Mouse (Mus musculus): ENCODE results near the gene Luzp1. TPM values are rescaled to one million over a fixed set of nuclear protein-coding genes. Genes with fewer than 3 reads are reported as not detected.

The Luzp1 gene
- total RNA-seq, 2 experiments from 2014 or later = 10.8 to 16.0 TPM

GRCm38 (mm10) chr4:136468553-136469327 is 821 bp upstream of the Luzp1 start:
- intact Hi-C loops (cut with DNase I) = no loop called here
- DNase-seq = no peak
- peak overlapping the region; percentile 95 for H3K27ac ChIP-seq
- no peak for TF ChIP-seq CTCF (IDR thresholded peaks at IDR 0.05)
- peak overlapping the region; percentile 90 for H3K4me3 ChIP-seq

GRCm38 (mm10) chr4:136469941-136470346 is 383 bp downstream of the Luzp1 start:
- Histone ChIP-seq H3K27ac (peak overlapping the region; percentile 95), H3K4me3 (peak overlapping the region; percentile 90)
- intact Hi-C loops (cut with DNase I) = loop anchor here (2.0 to 5.0 kb wide), 2 partner anchors 19 to 42 kb away; no protein-coding TSS in a partner anchor
- TF ChIP-seq CTCF (IDR thresholded peaks at IDR 0.05) = no peak
- DNase-seq = no peak

- peak; percentile 67 for DNase-seq
- TF ChIP-seq CTCF (IDR thresholded peaks at IDR 0.05) = no peak
- peak overlapping the region; percentile 90 for H3K4me3 ChIP-seq
- intact Hi-C loops (cut with DNase I) = loop anchor here (2.0 to 5.0 kb wide), 2 partner anchors 18 to 42 kb away; no protein-coding TSS in a partner anchor
- peak overlapping the region; percentile 95 for H3K27ac ChIP-seq
Measured at GRCm38 (mm10) chr4:136470347-136471071, 948 bp downstream of the Luzp1 start.

GRCm38 (mm10) chr4:136476692-136477091 is 7.1 kb downstream of the Luzp1 start:
- TF ChIP-seq CTCF (IDR thresholded peaks at IDR 0.05) = no peak
- DNase-seq = no peak
- Histone ChIP-seq H3K4me3 (no peak overlapping the region), H3K27ac (no peak overlapping the region)
- intact Hi-C loops (cut with DNase I) = no loop called here

- Histone ChIP-seq H3K27ac (0 out of 2 replicates have a peak overlapping the region, but pooled peaks have one; percentile 24), H3K4me3 (no peak overlapping the region)
- intact Hi-C loops (cut with DNase I) = no loop called here
- no peak for TF ChIP-seq CTCF (IDR thresholded peaks at IDR 0.05)
- DNase-seq = no peak
Measured at GRCm38 (mm10) chr4:136486549-136486948, 17.0 kb downstream of the Luzp1 start.

- no peak for TF ChIP-seq CTCF (IDR thresholded peaks at IDR 0.05)
- Histone ChIP-seq H3K4me3 (no peak overlapping the region), H3K27ac (no peak overlapping the region)
- no peak for DNase-seq
- intact Hi-C loops (cut with DNase I) = no loop called here
Measured at GRCm38 (mm10) chr4:136495993-136496392, 26.4 kb downstream of the Luzp1 start.

GRCm38 (mm10) chr4:136505426-136506215 is 36.1 kb downstream of the Luzp1 start:
- no peak for DNase-seq
- no peak overlapping the region for H3K27ac ChIP-seq
- TF ChIP-seq CTCF (IDR thresholded peaks at IDR 0.05) = no peak
- intact Hi-C loops (cut with DNase I) = no loop called here
- no peak overlapping the region for H3K4me3 ChIP-seq

- H3K4me3 ChIP-seq = no peak overlapping the region
- no peak for DNase-seq
- intact Hi-C loops (cut with DNase I) = loop anchor here (5.0 kb wide), 1 partner anchor 38 kb away; no protein-coding TSS in a partner anchor
- peak; percentile 57 for TF ChIP-seq CTCF (IDR thresholded peaks at IDR 0.05)
- no peak overlapping the region for H3K27ac ChIP-seq
Measured at GRCm38 (mm10) chr4:136509857-136510256, 40.3 kb downstream of the Luzp1 start.

- intact Hi-C loops (cut with DNase I) = loop anchor here (5.0 kb wide), 1 partner anchor 39 kb away; no protein-coding TSS in a partner anchor
- TF ChIP-seq CTCF (IDR thresholded peaks at IDR 0.05) = no peak
Measured at GRCm38 (mm10) chr4:136511708-136512107, 42.1 kb downstream of the Luzp1 start.

GRCm38 (mm10) chr4:136512905-136513304 is 43.3 kb downstream of the Luzp1 start:
- peak; percentile 46 for DNase-seq
- no peak for TF ChIP-seq CTCF (IDR thresholded peaks at IDR 0.05)
- H3K4me3 ChIP-seq = no peak overlapping the region
- intact Hi-C loops (cut with DNase I) = loop anchor here (5.0 kb wide), 1 partner anchor 41 kb away; no protein-coding TSS in a partner anchor
- H3K27ac ChIP-seq = 0 out of 2 replicates have a peak overlapping the region, but pooled peaks have one; percentile 16

More at GRCm38 (mm10) chr4:136511708-136512107, 42.1 kb downstream of the Luzp1 start:
- DNase-seq = no peak
- no peak overlapping the region for H3K27ac ChIP-seq
- no peak overlapping the region for H3K4me3 ChIP-seq

- intact Hi-C loops (cut with DNase I) = no loop called here
- no peak for DNase-seq
- Histone ChIP-seq H3K4me3 (no peak overlapping the region), H3K27ac (no peak overlapping the region)
- no peak for TF ChIP-seq CTCF (IDR thresholded peaks at IDR 0.05)
Measured at GRCm38 (mm10) chr4:136518141-136518540, 48.6 kb downstream of the Luzp1 start.

GRCm38 (mm10) chr4:136518576-136518975 is 49.0 kb downstream of the Luzp1 start:
- intact Hi-C loops (cut with DNase I) = no loop called here
- Histone ChIP-seq H3K27ac (no peak overlapping the region), H3K4me3 (no peak overlapping the region)
- DNase-seq = no peak
- TF ChIP-seq CTCF (IDR thresholded peaks at IDR 0.05) = no peak
